ENCODE assay signal across 8 mouse cellular contexts in the genomic region with DNA sequence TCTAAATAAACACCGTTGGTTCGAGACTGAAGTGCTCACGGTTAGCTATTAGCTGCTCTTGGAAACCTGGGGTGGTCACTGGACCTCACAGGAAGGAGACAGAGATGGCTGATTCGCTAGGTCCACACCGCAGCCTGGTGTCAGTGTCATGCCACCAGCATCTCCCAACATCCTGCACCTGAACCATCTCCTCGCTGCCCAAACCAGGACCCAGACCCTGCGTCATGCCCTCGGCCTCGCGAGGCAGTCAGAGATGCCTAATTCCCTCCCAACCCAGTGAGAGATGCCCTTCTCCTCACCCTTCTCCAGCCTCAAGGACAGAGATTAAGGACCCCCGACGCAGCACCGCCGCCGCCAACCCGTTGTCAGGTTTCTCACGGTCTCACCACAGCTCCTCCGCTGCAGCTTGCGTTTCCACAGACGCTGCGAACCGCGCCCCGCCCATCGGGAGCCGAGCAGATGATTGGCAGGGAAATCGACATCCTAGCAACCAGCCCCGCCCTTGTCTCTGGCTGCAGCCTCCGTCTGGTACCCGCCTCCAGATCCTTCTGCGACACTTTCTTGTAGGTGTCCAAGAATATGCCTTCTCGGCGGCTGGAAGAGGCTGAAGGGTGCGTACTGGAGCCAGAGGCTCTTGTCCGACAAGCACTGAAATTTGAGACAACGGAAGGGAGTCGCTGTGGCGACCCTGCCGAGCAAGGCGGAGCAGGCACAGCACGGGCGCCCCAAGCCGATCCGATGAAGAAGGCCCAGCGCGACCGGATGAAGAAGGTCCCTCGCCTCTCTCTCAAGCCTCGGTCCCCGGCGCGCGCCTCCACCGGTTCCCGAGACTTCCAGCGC. TPM values are rescaled to one million over a fixed set of nuclear protein-coding genes. Genes with fewer than 3 reads are reported as not detected.
DNase-seq lines count a peak whose midpoint lies in the region; ATAC-seq and TF ChIP-seq lines count a peak whose summit lies in the region.

A gene (minus strand): TSS at position 434 of the 840 bp plus-strand sequence.
A gene (plus strand): TSS at position 738 of the 840 bp plus-strand sequence.

- peak within 1 kb of the TSS; percentile 85 to 86 for H3K4me3 ChIP-seq in MEL (ENCODE audit: control insufficient read depth in 1 of 2, insufficient read depth in 1 of 2, low read depth in 2 of 2, low read length in 2 of 2)
- H3K4me3 ChIP-seq in cerebellum, adult 2 months (replicated peaks; ENCODE audit: insufficient read depth, low read depth, low read length) = peak within 1 kb of the TSS; percentile 81
- H3K4me3 ChIP-seq in forebrain, postnatal 0 days (ENCODE audit: low read depth, low read length) = peak within 1 kb of the TSS; percentile 98
- peak within 1 kb of the TSS; percentile 64 for H3K4me3 ChIP-seq in lung, embryonic 15.5 days

- H3K36me3 ChIP-seq in MEL (ENCODE audit: control insufficient read depth in 1 of 2, insufficient read depth in 2 of 2, low read length in 2 of 2) = peaks cover 10 to 21% of the 10 kb centered on the region in 2 experiments
- peaks cover 8% of the 10 kb centered on the region; the same call in 1 of the 2 replicates for H3K36me3 ChIP-seq in forebrain, postnatal 0 days (ENCODE audit: insufficient read depth)
- peaks cover 10% of the 10 kb centered on the region; the same call in 1 of the 2 replicates for H3K36me3 ChIP-seq in lung, embryonic 15.5 days

- H3K9me3 ChIP-seq in MEL (replicated peaks; ENCODE audit: insufficient read depth, low read length) = no peaks in the 10 kb centered on the region
- H3K9me3 ChIP-seq in forebrain, postnatal 0 days (ENCODE audit: low read length) = no peaks in the 10 kb centered on the region
- no peaks in the 10 kb centered on the region for H3K9me3 ChIP-seq in lung, embryonic 15.5 days

- peak; percentile 98 for ATAC-seq in forebrain, postnatal 0 days
- ATAC-seq in lung, embryonic 15.5 days (ENCODE audit: borderline replicate concordance, extremely low read depth, low FRiP score, low TSS enrichment) = peak; percentile 98

- H3K79me2 ChIP-seq in MEL (ENCODE audit: control insufficient read depth, insufficient read depth, low read length, poor library complexity) = peaks cover 14% of the 10 kb centered on the region

- DNase-seq in MEL (ENCODE audit: low read depth, low spot score) = peak; percentile 98
- peak; percentile 97 to 98 for DNase-seq in cerebellum, adult 2 months
- peak; percentile 98 for DNase-seq in forebrain, postnatal 0 days
- DNase-seq in heart, postnatal 4 days = peak; percentile 95
- peak; percentile 97 to 98 for DNase-seq in layer of hippocampus, adult 8-10 months (ENCODE audit: low spot score in 2 of 2)
- peak; percentile 95 for DNase-seq in ovary, adult 18-20 months (ENCODE audit: low spot score)
- DNase-seq in thymus, postnatal 0 days (ENCODE audit: low spot score) = peak; percentile 97

- TF ChIP-seq EP300 in MEL (IDR thresholded peaks at IDR 0.05; ENCODE audit: low read depth in 1 of 2, low read length in 2 of 2) = no peak

- H3K27ac ChIP-seq in MEL (ENCODE audit: control insufficient read depth, low read depth, low read length) = peak within 1 kb of the TSS; percentile 74
- H3K27ac ChIP-seq in cerebellum, adult 2 months (ENCODE audit: insufficient read depth, low read length) = peak within 1 kb of the TSS; percentile 96
- H3K27ac ChIP-seq in forebrain, postnatal 0 days (ENCODE audit: low read depth, low read length) = peak within 1 kb of the TSS; percentile 97
- peak within 1 kb of the TSS; percentile 86 for H3K27ac ChIP-seq in lung, embryonic 15.5 days

- peaks cover 9 to 11% of the 10 kb centered on the region in 2 experiments for H3K4me1 ChIP-seq in MEL (ENCODE audit: control insufficient read depth in 1 of 2, insufficient read depth in 2 of 2, low read length in 2 of 2)
- H3K4me1 ChIP-seq in cerebellum, adult 2 months (ENCODE audit: control insufficient read depth, insufficient read depth, low read length) = 0 out of 2 replicates have a peak, but pooled peaks cover 3% of the 10 kb centered on the region
- H3K4me1 ChIP-seq in forebrain, postnatal 0 days (ENCODE audit: insufficient read depth) = peaks cover 9% of the 10 kb centered on the region
- H3K4me1 ChIP-seq in lung, embryonic 15.5 days = peaks cover 16% of the 10 kb centered on the region

- H3K4me2 ChIP-seq in forebrain, postnatal 0 days (ENCODE audit: low read depth) = peak within 1 kb of the TSS; percentile 65
- H3K4me2 ChIP-seq in lung, embryonic 15.5 days = peak within 1 kb of the TSS; percentile 89

- TF ChIP-seq RAD21 in MEL (IDR thresholded peaks at IDR 0.05; ENCODE audit: low read depth, low read length) = no peak

- peak within 1 kb of the TSS; percentile 82 for H3K9ac ChIP-seq in MEL (ENCODE audit: control insufficient read depth, low read depth, low read length, poor library complexity, severe bottlenecking)
- H3K9ac ChIP-seq in forebrain, postnatal 0 days = peak within 1 kb of the TSS; percentile 90
- peak within 1 kb of the TSS; percentile 85 for H3K9ac ChIP-seq in lung, embryonic 15.5 days

- peak in 1 of 3 experiments; percentile 18; a peak in 2 of 6 replicates for TF ChIP-seq CTCF in MEL (IDR thresholded peaks at IDR 0.05 in 2 of 3, conservative IDR thresholded peaks at IDR 0.05 in 1 of 3; ENCODE audit: control insufficient read depth in 1 of 3, insufficient read depth in 1 of 3, low read depth in 2 of 3, low read length in 3 of 3, poor library complexity in 1 of 3, severe bottlenecking in 1 of 3)
- TF ChIP-seq CTCF in cerebellum, adult 2 months (IDR thresholded peaks at IDR 0.05; ENCODE audit: borderline replicate concordance, insufficient read depth, low read depth, low read length) = no peak
- TF ChIP-seq CTCF in forebrain, postnatal 0 days (IDR thresholded peaks at IDR 0.05; ENCODE audit: low read depth) = peak; percentile 30

- WGBS in cerebellum, adult 2 months = under 1% methylated on average over 56 of the region's 56 CpGs
- WGBS in forebrain, postnatal 0 days = under 1% methylated on average over 56 of the region's 56 CpGs
- under 1% methylated on average over 56 of the region's 56 CpGs for WGBS in lung, embryonic 15.5 days

- peak in 1 of 2 experiments; percentile 66; a peak in 2 of 4 replicates for TF ChIP-seq POLR2A in MEL (IDR thresholded peaks at IDR 0.05; ENCODE audit: control insufficient read depth in 1 of 2, insufficient read depth in 1 of 2, low read depth in 1 of 2, low read length in 2 of 2, poor library complexity in 1 of 2)
- peak; percentile 81 for TF ChIP-seq POLR2A in cerebellum, adult 2 months (IDR thresholded peaks at IDR 0.05; ENCODE audit: borderline replicate concordance, insufficient read depth, low read length)

- peaks cover 0 to 5% of the 10 kb centered on the region in 2 experiments; a peak in 2 of 4 replicates for H3K27me3 ChIP-seq in MEL (ENCODE audit: control insufficient read depth in 1 of 2, insufficient read depth in 2 of 2, low read length in 2 of 2)
- H3K27me3 ChIP-seq in cerebellum, adult 2 months (ENCODE audit: control insufficient read depth, insufficient read depth, low read length) = no peaks in the 10 kb centered on the region
- no peaks in the 10 kb centered on the region; the same call in 1 of the 2 replicates for H3K27me3 ChIP-seq in forebrain, postnatal 0 days (ENCODE audit: insufficient read depth, low read length)
- peaks cover 9% of the 10 kb centered on the region; the same call in 1 of the 2 replicates for H3K27me3 ChIP-seq in lung, embryonic 15.5 days

TF ChIP-seq in MEL, 35 proteins besides CTCF, POLR2A, EP300 and RAD21:
- TF ChIP-seq POLR2AphosphoS2 (IDR thresholded peaks at IDR 0.05; ENCODE audit: low read length) (0 out of 2 replicates have a peak, but pooled peaks have one; percentile 55), NELFE (IDR thresholded peaks at IDR 0.05; ENCODE audit: low read depth, low read length) (peak; percentile 66), MXI1 (IDR thresholded peaks at IDR 0.05; ENCODE audit: low read depth, low read length) (peak; percentile 90), TBP (IDR thresholded peaks at IDR 0.05; ENCODE audit: low read depth, low read length) (peak; percentile 62; the same call in 1 of the 2 replicates), TCF12 (IDR thresholded peaks at IDR 0.05; ENCODE audit: low read depth, low read length) (peak; percentile 25; the same call in 1 of the 2 replicates), MYB (IDR thresholded peaks at IDR 0.05; ENCODE audit: low read depth, low read length) (no peak), ZNF384 (IDR thresholded peaks at IDR 0.05; ENCODE audit: low read depth, low read length) (no peak), GATA1 (IDR thresholded peaks at IDR 0.05; ENCODE audit: low read depth, low read length) (no peak), SIN3A (IDR thresholded peaks at IDR 0.05; ENCODE audit: low read length) (peak; percentile 96), HCFC1 (IDR thresholded peaks at IDR 0.05; ENCODE audit: low read depth, low read length) (peak; percentile 93), MAZ (IDR thresholded peaks at IDR 0.05; ENCODE audit: low read depth, low read length) (0 out of 2 replicates have a peak, but pooled peaks have one; percentile 21), MAX (IDR thresholded peaks at IDR 0.05; ENCODE audit: low read length) (peak; percentile 99)

RNA-seq across cellular contexts. Expression of the first gene that starts in this region (rescaled TPM):
- 0.03 and 0.08 TPM in 2 replicates for total RNA-seq in MEL (2012; rRNA removed)
- under 1 TPM in 1 of 2 experiments, not detected in 1; 0.35 TPM for polyA plus RNA-seq in MEL (2012; ENCODE audit: insufficient read depth in 1 of 2, insufficient read length in 2 of 2, low read depth in 1 of 2, low replicate concordance in 2 of 2, missing spikeins in 1 of 2)
- polyA plus RNA-seq in cerebellum, adult 2 months (2012; rRNA removed) = 83.3 and 94.1 TPM in 2 replicates
- 11.5 and 15.0 TPM in 2 replicates for total RNA-seq in forebrain, postnatal 0 days (2014; rRNA removed)
- 6.6 and 9.2 TPM in 2 replicates for polyA plus RNA-seq in forebrain, postnatal 0 days (2015; fragmentation: Nextera tagmentation; extraction: Ambion mirVana)
- 1 to 10 TPM; 1.5 to 2.6 TPM for total RNA-seq in heart, postnatal 4 days (2021)
- 100 to 1,000 TPM; 137 to 161 (median 153) TPM for total RNA-seq in layer of hippocampus, adult 8-10 months (2022)
- 0.82 and 1.4 TPM in 2 replicates for polyA plus RNA-seq in lung, embryonic 15.5 days (2015; fragmentation: Nextera tagmentation; extraction: Ambion mirVana)
- polyA plus RNA-seq in thymus, postnatal 0 days (2015; fragmentation: Nextera tagmentation; extraction: Ambion mirVana) = 0.25 and 0.63 TPM in 2 replicates

RNA-seq across cellular contexts. Expression of the second gene that starts in this region (rescaled TPM):
- total RNA-seq in MEL (2012; rRNA removed) = 23.6 and 27.3 TPM in 2 replicates
- polyA plus RNA-seq in MEL (2012; ENCODE audit: insufficient read depth in 1 of 2, insufficient read length in 2 of 2, low read depth in 1 of 2, low replicate concordance in 2 of 2, missing spikeins in 1 of 2) = 10 to 100 TPM in 1 of 2 experiments, not detected in 1; 17.9 TPM
- polyA plus RNA-seq in cerebellum, adult 2 months (2012; rRNA removed) = 21.4 and 24.7 TPM in 2 replicates
- 30.2 and 39.0 TPM in 2 replicates for total RNA-seq in forebrain, postnatal 0 days (2014; rRNA removed)
- 15.4 and 20.2 TPM in 2 replicates for polyA plus RNA-seq in forebrain, postnatal 0 days (2015; fragmentation: Nextera tagmentation; extraction: Ambion mirVana)
- 10 to 100 TPM; 18.5 to 19.5 TPM for total RNA-seq in heart, postnatal 4 days (2021)
- 10 to 100 TPM; 26.1 to 30.2 (median 28.0) TPM for total RNA-seq in layer of hippocampus, adult 8-10 months (2022)
- polyA plus RNA-seq in lung, embryonic 15.5 days (2015; fragmentation: Nextera tagmentation; extraction: Ambion mirVana) = 24.6 and 26.3 TPM in 2 replicates
- 19.0 and 21.5 TPM in 2 replicates for polyA plus RNA-seq in thymus, postnatal 0 days (2015; fragmentation: Nextera tagmentation; extraction: Ambion mirVana)

Comparison
In these comparisons a context has a peak if more than half of its experiments do, and no peak if none do; other contexts are left out.
1. Peak in every context shown above with its lines: DNase-seq, ATAC-seq, H3K4me3 ChIP-seq and H3K27ac ChIP-seq.